ENCODE assay signal across 15 mouse cellular contexts in genomic region chr9:68874544-68874943, GRCm38 (mm10).
"Had no signal": no experiment of that assay in that cellular context is flagged by ENCODE, and none has a peak within 500 bp of the region (broad histone marks: within the 10 kb centered on the region; RNA-seq: fewer than 3 reads in every experiment).

No protein-coding gene starts in this region.

- H3K4me2 ChIP-seq: kidney, embryonic 15.5 days; liver, embryonic 13.5 days; lung, embryonic 15.5 days; midbrain, embryonic 12.5 days had no signal

- H3K27me3 ChIP-seq: kidney, embryonic 15.5 days; liver, embryonic 13.5 days; lung, embryonic 15.5 days; megakaryocyte, embryonic 14.5 days; midbrain, embryonic 12.5 days had no signal

- H3K9ac ChIP-seq: kidney, embryonic 15.5 days; liver, embryonic 13.5 days; liver, postnatal 0 days; lung, embryonic 15.5 days; midbrain, embryonic 12.5 days had no signal

- H3K36me3 ChIP-seq: kidney, embryonic 15.5 days; liver, embryonic 13.5 days; lung, embryonic 15.5 days; midbrain, embryonic 12.5 days had no signal

- H3K27ac ChIP-seq: kidney, embryonic 15.5 days; liver, embryonic 13.5 days; lung, embryonic 15.5 days; macrophage; midbrain, embryonic 12.5 days had no signal

- DNase-seq: kidney, adult 18-20 months; kidney, postnatal 14 days; liver; liver, embryonic 13.5 days; liver, postnatal 0 days; lung, postnatal 14 days; right cerebral cortex, adult 18-20 months; right cerebral cortex, postnatal 25 days; thymus, postnatal 14 days had no signal

- H3K4me3 ChIP-seq: kidney, embryonic 15.5 days; left cerebral cortex, adult 2 months; liver, embryonic 13.5 days; lung, embryonic 15.5 days; megakaryocyte, embryonic 14.5 days; midbrain, embryonic 12.5 days had no signal

- H3K9me3 ChIP-seq: kidney, embryonic 15.5 days; liver, embryonic 13.5 days; lung, embryonic 15.5 days; megakaryocyte, embryonic 14.5 days; midbrain, embryonic 12.5 days had no signal

- H3K4me1 ChIP-seq: kidney, embryonic 15.5 days; liver, embryonic 13.5 days; lung, embryonic 15.5 days; megakaryocyte, embryonic 14.5 days; midbrain, embryonic 12.5 days had no signal

- ATAC-seq: liver, postnatal 0 days had no signal
